Mouse (Mus musculus) skeletal muscle tissue, adult 2 months (tissue): ENCODE results near the gene Kif6.

ENCODE experiments used
- DNase-seq: peaks from one replicate; pipeline ENCODE4 v3.0.0-alpha.2; 2012; ENCODE audit warnings: low read depth, low spot score

Gene Kif6

DNA sequence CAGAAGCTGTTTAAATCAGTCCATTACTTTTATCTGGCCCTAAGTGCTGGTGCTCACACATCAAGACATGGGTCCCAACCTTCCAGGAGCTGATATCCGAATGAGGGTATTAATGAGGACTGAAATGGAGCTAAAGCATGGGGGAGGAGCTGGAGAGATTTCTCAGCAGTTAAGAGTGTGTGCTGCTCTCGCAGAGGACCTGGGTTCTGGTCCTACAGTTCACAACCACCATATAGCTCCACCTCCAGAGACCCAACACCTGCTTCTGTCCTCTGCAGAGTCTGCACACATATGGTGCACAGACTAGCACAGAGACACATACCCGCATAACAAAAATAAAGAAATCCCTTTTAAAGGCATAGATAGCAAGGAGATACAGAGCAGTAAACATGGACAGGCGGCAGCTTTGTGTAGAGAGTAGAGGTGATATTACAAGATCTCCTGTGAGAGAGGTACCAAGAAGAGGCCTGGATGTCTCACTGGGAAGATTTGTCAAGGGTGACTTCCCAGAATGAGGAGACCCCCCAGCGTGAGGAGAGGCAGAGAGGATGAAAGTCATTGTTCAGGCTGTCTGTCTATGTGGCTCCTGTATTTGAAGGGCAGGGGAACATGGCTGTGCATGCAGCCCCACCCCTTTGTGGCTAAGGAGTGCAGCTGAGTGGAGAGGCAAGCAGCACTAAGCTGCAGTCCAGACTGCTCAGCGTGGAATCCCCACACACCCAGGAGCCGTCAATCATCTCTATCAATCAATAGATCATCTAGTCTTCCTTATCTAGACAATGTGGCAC, 173.4 kb downstream of the Kif6 start:
- DNase-seq, result no peak

DNA sequence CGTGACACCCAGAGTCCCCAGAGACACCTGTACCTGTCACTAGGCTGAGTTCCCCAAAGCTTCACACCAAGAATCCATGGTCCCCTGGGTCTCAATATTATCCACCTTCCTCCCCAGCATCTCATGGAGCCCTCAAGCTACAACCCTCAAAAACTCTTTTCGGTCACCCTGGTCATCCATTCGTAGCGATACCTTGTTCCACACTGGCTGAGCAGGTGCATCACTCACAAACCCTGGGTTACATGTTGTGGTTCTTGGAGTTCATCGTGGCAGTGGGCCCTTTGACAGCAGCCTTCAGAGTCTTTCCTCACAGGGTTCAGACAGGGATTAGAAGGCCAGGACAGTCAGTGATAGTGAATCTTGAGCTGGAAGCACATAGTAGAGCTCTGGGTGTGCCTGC, 176.6 kb downstream of the Kif6 start:
- DNase-seq, result no peak

DNA sequence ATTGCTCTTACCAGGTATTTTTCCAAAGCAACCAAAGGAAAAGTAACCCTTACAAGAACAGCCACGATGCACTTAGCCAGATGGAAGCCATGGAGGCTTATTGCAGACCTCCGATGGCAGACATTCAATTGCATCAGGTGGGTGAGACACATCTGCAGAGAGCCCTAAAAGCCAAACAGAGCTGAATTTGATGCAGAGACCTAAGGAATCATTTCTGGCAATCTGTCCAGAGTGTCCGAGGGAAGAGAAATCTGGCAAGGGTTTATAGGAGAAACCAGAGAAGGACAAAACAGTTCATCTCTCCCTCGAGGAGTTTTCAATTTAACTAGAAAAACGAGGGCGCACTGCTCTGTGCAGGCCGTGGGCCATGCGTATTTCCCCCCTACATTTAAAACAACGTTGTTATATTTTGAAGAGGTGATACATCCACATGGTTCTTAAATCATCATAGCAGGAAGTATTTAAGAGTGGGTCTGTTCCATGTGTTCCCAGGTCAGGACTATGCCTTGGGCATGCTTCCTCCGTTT, 177.3 kb downstream of the Kif6 start:
- DNase-seq, result no peak

- DNase-seq, result no peak
These were observed 178.0 kb downstream of the Kif6 start for GRCm38 (mm10) chr17:49792946-49793345.

DNA sequence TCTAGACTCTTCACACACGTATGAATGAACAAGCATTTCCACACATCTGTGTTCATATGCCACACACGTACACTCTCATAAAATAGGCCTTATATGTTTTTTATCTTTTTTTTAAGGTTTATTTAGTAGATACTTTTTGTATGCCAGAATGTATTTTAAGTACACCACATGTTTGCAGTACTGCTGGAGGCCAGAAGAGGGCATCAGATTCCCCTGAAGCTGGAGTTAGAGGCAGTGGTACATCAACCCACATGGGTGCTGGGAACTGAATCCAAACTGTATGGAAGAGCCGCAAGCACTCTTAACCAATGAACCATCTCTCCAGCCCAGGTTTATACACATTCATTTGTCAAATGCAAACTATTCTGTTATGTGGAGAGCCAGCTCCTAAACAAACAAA, 179.0 kb downstream of the Kif6 start:
- DNase-seq, result no peak

DNA sequence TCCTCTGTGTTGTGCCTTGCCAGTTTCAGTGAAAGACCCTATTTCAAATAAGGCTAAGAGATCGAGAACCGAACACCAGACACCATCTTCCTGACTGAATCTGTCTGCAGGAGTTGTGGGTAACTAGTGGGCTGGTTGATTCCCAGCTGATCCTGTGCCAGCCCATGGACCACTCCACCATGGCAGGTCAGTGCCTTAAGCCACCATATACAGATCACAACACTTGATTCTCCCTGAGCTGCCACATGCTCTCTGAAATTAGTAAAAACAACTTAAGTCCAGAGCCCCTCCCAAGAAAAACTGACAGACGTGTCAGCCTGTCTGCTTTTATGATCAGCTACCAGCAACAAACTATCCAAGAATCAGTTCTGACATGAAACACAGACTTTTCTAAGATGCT, 180.3 kb downstream of the Kif6 start:
- no peak for DNase-seq

DNA sequence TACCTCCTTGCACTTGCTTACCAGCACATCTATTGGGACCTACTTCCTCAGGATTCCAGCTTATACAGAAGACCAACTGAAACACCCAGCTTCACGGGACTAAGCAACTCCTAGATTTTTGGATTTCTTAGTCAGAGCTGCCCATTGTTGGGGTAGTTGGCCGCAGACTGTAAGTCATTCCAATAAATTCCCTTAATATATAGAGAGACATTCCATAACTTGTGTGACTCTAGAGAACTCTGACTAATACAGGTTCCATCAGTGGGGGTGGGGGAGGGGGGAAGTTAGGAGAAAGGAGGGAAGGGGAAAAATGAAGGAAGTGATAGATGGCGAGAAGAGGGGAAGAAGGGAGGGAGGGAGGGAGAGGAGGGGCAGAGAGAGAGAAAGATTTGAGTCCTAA, 181.2 kb downstream of the Kif6 start:
- DNase-seq, result no peak

DNA sequence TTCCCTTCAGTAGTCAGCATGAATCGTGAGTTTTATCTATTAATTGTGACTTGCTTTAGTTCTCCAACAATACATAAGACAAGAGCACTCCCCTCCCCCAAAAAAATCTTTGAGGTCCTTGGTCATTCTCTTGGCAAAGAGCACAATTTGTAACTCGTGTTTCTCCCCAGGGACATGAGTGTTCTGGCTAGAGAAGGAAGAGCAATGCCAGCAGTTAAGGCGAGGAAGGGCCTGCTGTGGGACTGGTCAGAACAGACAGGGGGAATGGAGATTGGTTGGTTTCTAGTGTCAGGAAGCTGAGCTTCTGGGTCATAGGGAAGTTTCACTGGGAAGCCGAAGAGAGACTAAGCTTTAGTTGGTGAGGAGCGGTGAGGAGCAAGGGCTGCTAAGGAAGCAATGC, 184.2 kb downstream of the Kif6 start:
- peak; percentile 29 for DNase-seq

GRCm38 (mm10) chr17:49800157-49800556, 185.2 kb downstream of the Kif6 start:
- no peak for DNase-seq

- DNase-seq, result no peak
These were observed 192.5 kb downstream of the Kif6 start for GRCm38 (mm10) chr17:49807461-49807860.

DNA sequence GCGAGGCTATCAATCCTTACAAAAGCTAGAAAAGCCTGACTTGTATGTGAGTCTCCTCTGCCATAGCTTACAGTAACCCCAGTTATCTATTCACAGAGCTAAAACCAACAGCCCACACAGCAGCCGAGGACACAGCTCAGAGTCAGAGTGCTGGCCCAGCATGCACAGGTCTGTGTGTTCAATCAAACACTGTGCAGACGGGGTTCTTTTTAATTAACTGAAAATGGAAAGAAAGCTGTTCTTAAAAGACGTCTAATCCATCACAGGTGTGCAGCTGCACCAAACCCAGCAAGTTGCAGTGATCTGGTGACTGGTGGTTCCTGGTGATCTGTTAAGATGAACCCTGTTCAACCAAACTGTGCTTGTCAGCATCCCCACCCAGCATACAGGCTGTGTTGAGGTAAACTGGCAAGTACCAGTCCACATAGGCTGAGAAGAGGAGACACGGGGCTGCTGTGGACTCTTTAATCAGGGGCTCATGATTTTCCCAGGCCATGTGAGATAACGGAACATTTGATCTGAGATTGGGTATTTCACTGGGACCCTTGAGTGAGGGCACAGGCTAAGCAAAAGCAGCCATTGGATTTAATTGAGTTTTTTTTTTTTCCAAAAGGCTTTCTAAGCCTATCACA, 193.9 kb downstream of the Kif6 start:
- no peak for DNase-seq

DNA sequence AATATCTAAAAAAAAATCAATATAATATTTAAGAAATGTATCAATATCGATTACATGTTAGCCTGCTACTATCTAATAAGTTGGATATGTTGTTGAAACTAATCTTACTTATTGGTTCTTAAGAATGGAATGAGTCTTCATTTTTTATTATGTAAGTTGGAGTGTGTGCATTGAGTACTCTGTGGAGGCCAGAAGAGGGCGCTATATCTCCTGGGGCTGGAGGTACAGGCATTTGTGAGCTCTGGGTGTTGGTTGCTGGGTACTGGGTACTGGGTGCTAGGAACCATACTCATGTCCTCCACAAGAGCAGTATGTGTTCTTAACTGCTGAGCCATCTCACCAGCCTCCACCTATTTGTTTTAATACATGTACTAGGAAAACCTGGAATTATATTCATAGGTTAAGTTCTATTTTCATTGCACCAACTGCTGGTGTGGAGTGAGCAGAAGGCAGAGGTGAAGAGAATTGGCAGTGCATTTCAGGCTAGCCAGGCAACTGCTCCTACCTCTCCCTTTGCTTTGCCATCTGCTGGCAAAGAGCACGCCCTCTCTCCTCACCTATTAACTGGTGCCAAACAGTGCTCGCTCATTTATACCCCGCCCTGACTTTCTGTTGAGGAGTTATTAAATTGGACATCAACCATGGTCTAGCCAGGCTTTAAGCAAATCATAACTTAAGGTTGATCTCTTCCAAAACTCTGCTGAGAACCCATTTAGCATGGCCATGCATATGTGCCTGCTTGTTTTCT, 199.1 kb downstream of the Kif6 start:
- no peak for DNase-seq

- DNase-seq, result no peak
These were observed 201.2 kb downstream of the Kif6 start for GRCm38 (mm10) chr17:49816067-49816565.

DNA sequence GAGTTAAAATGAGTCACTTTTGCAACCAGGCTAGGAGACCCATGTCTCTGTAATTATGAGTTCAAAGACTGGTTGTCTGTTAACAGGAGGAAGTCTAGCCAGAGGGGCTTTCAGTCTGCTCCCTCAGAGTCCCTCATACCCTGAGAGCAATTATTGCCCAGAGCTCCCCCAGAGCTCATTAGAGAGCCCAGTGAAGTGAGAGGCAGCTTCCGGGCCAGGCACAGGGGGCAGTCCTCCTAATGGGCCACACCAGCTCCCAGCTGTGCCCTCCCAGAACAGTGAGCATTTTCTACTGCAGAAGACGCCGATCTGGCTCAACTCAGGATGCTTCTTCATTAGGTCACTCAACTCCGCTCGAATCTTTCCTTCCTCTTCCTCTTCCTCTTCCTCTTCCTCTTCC, 201.8 kb downstream of the Kif6 start:
- DNase-seq, result no peak

DNA sequence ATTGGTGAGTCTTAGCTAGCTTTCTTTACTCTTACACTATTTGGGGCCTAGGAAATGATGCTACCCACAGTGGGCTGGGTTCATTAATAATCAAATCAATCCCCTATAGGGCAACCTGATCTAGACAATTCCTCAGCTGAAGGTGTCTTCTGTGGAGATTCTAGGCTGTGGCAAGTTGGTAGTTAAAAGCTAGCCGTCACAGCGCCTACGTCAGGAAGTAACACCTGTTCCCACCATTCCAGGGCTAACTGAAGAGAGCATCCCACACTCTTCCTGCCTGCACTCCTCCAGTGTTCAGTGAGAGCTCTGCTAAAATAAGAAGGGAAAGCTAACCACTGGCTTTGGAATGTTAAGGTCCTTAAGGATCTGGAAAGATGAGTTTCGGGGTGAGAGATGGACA, 205.3 kb downstream of the Kif6 start:
- no peak for DNase-seq

DNA sequence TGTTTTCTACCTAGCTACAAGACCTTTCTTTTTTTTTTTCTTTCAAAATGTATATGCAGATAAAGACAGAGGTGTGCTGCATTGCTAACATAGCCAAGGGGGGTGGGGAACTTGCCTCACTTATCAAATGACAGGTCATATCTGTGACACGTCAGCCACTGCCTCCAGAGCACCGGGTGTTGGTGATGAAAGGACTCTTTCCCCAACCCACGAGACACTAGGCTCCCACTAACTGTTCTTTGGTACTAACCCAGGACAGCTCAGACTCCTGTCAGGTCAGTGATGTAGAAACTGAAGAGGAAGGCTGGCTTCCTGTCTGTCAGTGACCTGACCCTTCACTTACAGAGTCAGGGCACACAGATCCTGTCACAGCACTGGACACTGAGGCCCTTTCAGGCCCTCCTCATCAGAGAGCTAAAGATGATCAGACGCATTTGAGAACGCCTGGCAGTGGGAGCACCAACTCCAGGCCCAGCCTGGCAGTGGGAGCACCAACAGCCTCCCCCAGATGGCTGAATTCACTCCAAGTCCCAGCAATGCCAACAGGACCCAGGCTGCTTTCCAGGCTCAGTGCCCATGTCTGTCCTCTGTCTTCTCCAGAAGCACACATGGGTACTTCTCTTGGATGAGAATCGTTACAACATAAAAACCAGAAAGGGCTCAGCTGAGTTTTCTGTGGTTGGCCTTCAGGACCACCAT, 209.4 kb downstream of the Kif6 start:
- no peak for DNase-seq

GRCm38 (mm10) chr17:49824841-49825450, 210.0 kb downstream of the Kif6 start:
- DNase-seq, result no peak

- DNase-seq, result no peak
These were observed 210.9 kb downstream of the Kif6 start for GRCm38 (mm10) chr17:49825831-49826230.

GRCm38 (mm10) chr17:49831745-49832144, 216.8 kb downstream of the Kif6 start:
- DNase-seq, result no peak

DNA sequence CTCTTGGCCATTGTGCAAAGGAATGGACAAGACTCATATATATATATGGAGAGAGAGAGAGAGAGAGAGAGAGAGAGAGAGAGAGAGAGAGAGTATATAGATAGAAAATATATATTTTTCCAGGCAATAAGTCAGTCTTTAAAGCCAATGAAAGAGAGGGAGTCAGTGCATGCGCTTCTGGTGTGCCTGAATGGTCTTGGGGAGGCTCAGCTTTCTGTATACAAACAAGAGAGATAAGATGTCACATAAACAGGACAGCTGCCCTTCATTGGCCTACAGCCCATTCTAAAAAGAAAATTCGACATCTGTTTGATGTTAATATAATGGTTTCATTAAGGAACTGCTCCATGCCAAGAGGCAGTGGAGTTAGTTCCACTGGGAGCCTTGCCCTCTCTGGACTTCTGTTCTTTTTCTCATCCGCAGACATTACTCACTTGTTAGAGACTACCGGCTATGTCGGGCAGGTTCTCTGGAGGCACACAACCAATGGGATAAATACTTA, 219.2 kb downstream of the Kif6 start:
- no peak for DNase-seq

DNA sequence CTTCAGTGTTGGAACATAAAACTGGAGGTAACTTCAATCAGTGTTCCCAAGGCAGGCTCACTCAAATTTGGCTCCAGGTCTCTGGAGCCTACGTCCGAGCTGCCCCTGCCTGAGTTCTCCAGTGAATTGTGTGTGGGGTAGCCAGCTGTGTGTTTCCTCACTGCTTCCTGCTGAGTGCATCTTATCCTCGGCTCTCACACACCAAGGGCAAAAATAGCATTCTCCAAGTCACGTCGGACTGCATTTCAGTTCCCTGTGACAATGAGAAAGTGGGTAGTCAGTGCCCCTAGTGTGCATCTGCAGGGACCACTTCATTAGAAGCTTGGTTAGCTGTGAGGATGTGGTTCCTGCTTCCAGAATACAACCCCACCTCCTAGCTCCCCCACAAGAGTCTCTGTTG, 222.5 kb downstream of the Kif6 start:
- DNase-seq, result no peak
